Mouse (Mus musculus) lung, adult 2 months (tissue): Measurements from ENCODE around the gene Golt1b.

Experiments used
- CTCF ChIP-seq: fragments of 200-500 bp; IDR thresholded peaks from 2 replicates; pipeline ENCODE4 v1.5.1; 2011; ENCODE audit warnings: mild to moderate bottlenecking, low read length, control low read depth; ENCODE audit not compliant: insufficient read depth
- POLR2A ChIP-seq: fragments of 200-500 bp; IDR thresholded peaks from 2 replicates; pipeline ENCODE4 v1.6.1; 2011; ENCODE audit warnings: low read depth, mild to moderate bottlenecking, control low read depth, low read length, borderline replicate concordance; ENCODE audit errors: extremely low read depth

- TF ChIP-seq CTCF (no peak), POLR2A (no peak)
Observed at GRCm38 (mm10) chr6:142367565-142367964, 19.5 kb upstream of the Golt1b start.
